ENCODE assay signal across 27 mouse cellular contexts in genomic region chr10:64096532-64096931, GRCm38 (mm10). TPM values are rescaled to one million over a fixed set of nuclear protein-coding genes. Genes with fewer than 3 reads are reported as not detected.
DNase-seq lines count a peak whose midpoint lies in the region; ATAC-seq and TF ChIP-seq lines count a peak whose summit lies in the region.
"Had no signal": no experiment of that assay in that cellular context is flagged by ENCODE, and none has a peak within 500 bp of the region (broad histone marks: within the 10 kb centered on the region; RNA-seq: fewer than 3 reads in every experiment).

No protein-coding gene starts in this region.

- no peak for ATAC-seq in forebrain, postnatal 0 days
- no peak for ATAC-seq in forebrain, embryonic 16.5 days
- no peak for ATAC-seq in intestine, postnatal 0 days
- no peak for ATAC-seq in intestine, embryonic 15.5 days
- ATAC-seq in lung, embryonic 14.5 days (ENCODE audit: insufficient read depth): no peak
- no peak for ATAC-seq in hindbrain, embryonic 13.5 days (ENCODE audit: low FRiP score)
- ATAC-seq: hindbrain, embryonic 16.5 days had no signal

- peak; percentile 30 for TF ChIP-seq CTCF in forebrain, postnatal 0 days (IDR thresholded peaks at IDR 0.05; ENCODE audit: low read depth)
- peak; percentile 20; the same call in 1 of the 2 replicates for TF ChIP-seq CTCF in intestine, postnatal 0 days (IDR thresholded peaks at IDR 0.05; ENCODE audit: low read depth)
- TF ChIP-seq CTCF in lung, embryonic 14.5 days (IDR thresholded peaks at IDR 0.05; ENCODE audit: low read depth): peak; percentile 29; the same call in 1 of the 2 replicates
- peak; percentile 40 for TF ChIP-seq CTCF in cortical plate, adult 2 months (IDR thresholded peaks at IDR 0.05; ENCODE audit: extremely low read depth, insufficient read depth, low read length)

- H3K9me3 ChIP-seq in forebrain, postnatal 0 days (ENCODE audit: low read length): no peaks in the 10 kb centered on the region
- no peaks in the 10 kb centered on the region for H3K9me3 ChIP-seq in forebrain, embryonic 16.5 days (ENCODE audit: control insufficient read depth, low read length)
- H3K9me3 ChIP-seq in intestine, postnatal 0 days (ENCODE audit: control insufficient read depth): no peaks in the 10 kb centered on the region
- H3K9me3 ChIP-seq in intestine, embryonic 15.5 days: no peaks in the 10 kb centered on the region
- H3K9me3 ChIP-seq in lung, embryonic 14.5 days (ENCODE audit: low read depth, low read length): no peaks in the 10 kb centered on the region
- no peaks in the 10 kb centered on the region for H3K9me3 ChIP-seq in hindbrain, embryonic 13.5 days
- H3K9me3 ChIP-seq: embryonic facial prominence, embryonic 10.5 days; forebrain, embryonic 10.5 days; heart, embryonic 12.5 days; limb, embryonic 13.5 days; stomach, embryonic 15.5 days had no signal

- H3K27ac ChIP-seq in forebrain, postnatal 0 days (ENCODE audit: low read depth, low read length): no peak overlapping the region
- no peak overlapping the region for H3K27ac ChIP-seq in forebrain, embryonic 16.5 days (ENCODE audit: low read length)
- no peak overlapping the region for H3K27ac ChIP-seq in intestine, postnatal 0 days (ENCODE audit: low read depth, low read length)
- H3K27ac ChIP-seq in intestine, embryonic 15.5 days: no peak overlapping the region
- H3K27ac ChIP-seq in lung, embryonic 14.5 days (ENCODE audit: low read depth): no peak overlapping the region
- no peak overlapping the region for H3K27ac ChIP-seq in cortical plate, adult 2 months (ENCODE audit: insufficient read depth, low read length)
- H3K27ac ChIP-seq in hindbrain, embryonic 13.5 days: no peak overlapping the region
- H3K27ac ChIP-seq: embryonic facial prominence, embryonic 10.5 days; forebrain, embryonic 10.5 days; limb, embryonic 13.5 days; liver, embryonic 14.5 days; stomach, embryonic 15.5 days had no signal

- H3K27me3 ChIP-seq in forebrain, postnatal 0 days (ENCODE audit: insufficient read depth, low read length): no peaks in the 10 kb centered on the region
- H3K27me3 ChIP-seq in forebrain, embryonic 16.5 days (replicated peaks; ENCODE audit: control insufficient read depth, insufficient read depth, low read length): no peaks in the 10 kb centered on the region
- no peaks in the 10 kb centered on the region for H3K27me3 ChIP-seq in intestine, postnatal 0 days (replicated peaks; ENCODE audit: control insufficient read depth, insufficient read depth, low read length)
- no peaks in the 10 kb centered on the region for H3K27me3 ChIP-seq in intestine, embryonic 15.5 days (replicated peaks)
- H3K27me3 ChIP-seq in lung, embryonic 14.5 days (ENCODE audit: insufficient read depth, low read length): no peaks in the 10 kb centered on the region
- no peaks in the 10 kb centered on the region for H3K27me3 ChIP-seq in hindbrain, embryonic 13.5 days
- H3K27me3 ChIP-seq: heart, embryonic 12.5 days; stomach, embryonic 15.5 days had no signal

- no peaks in the 10 kb centered on the region for H3K4me1 ChIP-seq in forebrain, postnatal 0 days (ENCODE audit: insufficient read depth)
- no peaks in the 10 kb centered on the region for H3K4me1 ChIP-seq in forebrain, embryonic 16.5 days (replicated peaks; ENCODE audit: control insufficient read depth, insufficient read depth, low read length)
- H3K4me1 ChIP-seq in intestine, postnatal 0 days (replicated peaks; ENCODE audit: control insufficient read depth, insufficient read depth, low read length): no peaks in the 10 kb centered on the region
- no peaks in the 10 kb centered on the region for H3K4me1 ChIP-seq in intestine, embryonic 15.5 days (replicated peaks)
- H3K4me1 ChIP-seq in lung, embryonic 14.5 days (ENCODE audit: insufficient read depth): no peaks in the 10 kb centered on the region
- no peaks in the 10 kb centered on the region for H3K4me1 ChIP-seq in cortical plate, adult 2 months (ENCODE audit: control insufficient read depth, insufficient read depth, low read length)
- H3K4me1 ChIP-seq in hindbrain, embryonic 13.5 days (replicated peaks): no peaks in the 10 kb centered on the region
- H3K4me1 ChIP-seq: embryonic facial prominence, embryonic 10.5 days; heart, embryonic 12.5 days; limb, embryonic 13.5 days; stomach, embryonic 15.5 days had no signal

- TF ChIP-seq POLR2A in cortical plate, adult 2 months (IDR thresholded peaks at IDR 0.05; ENCODE audit: extremely low read depth, insufficient read depth, low read length): no peak

- H3K9ac ChIP-seq in forebrain, postnatal 0 days: no peak overlapping the region
- H3K9ac ChIP-seq in forebrain, embryonic 16.5 days (replicated peaks; ENCODE audit: low read depth, low read length): no peak overlapping the region
- H3K9ac ChIP-seq in intestine, postnatal 0 days (ENCODE audit: low read depth, low read length): no peak overlapping the region
- H3K9ac ChIP-seq in intestine, embryonic 15.5 days: no peak overlapping the region
- no peak overlapping the region for H3K9ac ChIP-seq in lung, embryonic 14.5 days
- H3K9ac ChIP-seq in hindbrain, embryonic 13.5 days: no peak overlapping the region
- H3K9ac ChIP-seq: heart, embryonic 12.5 days; limb, embryonic 13.5 days; liver, embryonic 14.5 days; stomach, embryonic 15.5 days had no signal

- DNase-seq in forebrain, postnatal 0 days: no peak
- DNase-seq in lung, embryonic 14.5 days: no peak
- DNase-seq in lung, adult 18-20 months: no peak
- DNase-seq: cerebellum, adult 8-10 months; heart, postnatal 14 days; kidney, adult 11 months; kidney, postnatal 10 days; layer of hippocampus, postnatal 36 days; thymus, adult 18-20 months; thymus, postnatal 36 days had no signal

- no peak overlapping the region for H3K4me2 ChIP-seq in forebrain, postnatal 0 days (ENCODE audit: low read depth)
- H3K4me2 ChIP-seq in forebrain, embryonic 16.5 days (ENCODE audit: low read length): no peak overlapping the region
- no peak overlapping the region for H3K4me2 ChIP-seq in intestine, postnatal 0 days (replicated peaks; ENCODE audit: low read depth)
- H3K4me2 ChIP-seq in intestine, embryonic 15.5 days (replicated peaks): no peak overlapping the region
- no peak overlapping the region for H3K4me2 ChIP-seq in lung, embryonic 14.5 days
- no peak overlapping the region for H3K4me2 ChIP-seq in hindbrain, embryonic 13.5 days
- H3K4me2 ChIP-seq: heart, embryonic 12.5 days; limb, embryonic 13.5 days; midbrain, embryonic 11.5 days; stomach, embryonic 15.5 days had no signal

- H3K4me3 ChIP-seq in forebrain, postnatal 0 days (ENCODE audit: low read depth, low read length): no peak overlapping the region
- H3K4me3 ChIP-seq in forebrain, embryonic 16.5 days (replicated peaks; ENCODE audit: low read length): no peak overlapping the region
- H3K4me3 ChIP-seq in intestine, postnatal 0 days (ENCODE audit: low read depth, low read length): no peak overlapping the region
- H3K4me3 ChIP-seq in intestine, embryonic 15.5 days (replicated peaks): no peak overlapping the region
- no peak overlapping the region for H3K4me3 ChIP-seq in lung, embryonic 14.5 days (ENCODE audit: low read depth, low read length)
- no peak overlapping the region for H3K4me3 ChIP-seq in cortical plate, adult 2 months (ENCODE audit: insufficient read depth, low read length)
- no peak overlapping the region for H3K4me3 ChIP-seq in hindbrain, embryonic 13.5 days
- H3K4me3 ChIP-seq: embryonic facial prominence, embryonic 10.5 days; forebrain, embryonic 10.5 days; heart, embryonic 12.5 days; limb, embryonic 13.5 days; stomach, embryonic 15.5 days had no signal

- H3K36me3 ChIP-seq in forebrain, postnatal 0 days (ENCODE audit: insufficient read depth): no peaks in the 10 kb centered on the region
- no peaks in the 10 kb centered on the region for H3K36me3 ChIP-seq in forebrain, embryonic 16.5 days (ENCODE audit: control insufficient read depth, insufficient read depth)
- H3K36me3 ChIP-seq in intestine, postnatal 0 days (ENCODE audit: control insufficient read depth, insufficient read depth): no peaks in the 10 kb centered on the region
- H3K36me3 ChIP-seq in intestine, embryonic 15.5 days: no peaks in the 10 kb centered on the region
- no peaks in the 10 kb centered on the region for H3K36me3 ChIP-seq in lung, embryonic 14.5 days (ENCODE audit: insufficient read depth)
- no peaks in the 10 kb centered on the region for H3K36me3 ChIP-seq in hindbrain, embryonic 13.5 days
- H3K36me3 ChIP-seq: embryonic facial prominence, embryonic 10.5 days; forebrain, embryonic 10.5 days; heart, embryonic 12.5 days; limb, embryonic 13.5 days; stomach, embryonic 15.5 days had no signal

- 96% methylated on average over 1 of the region's 1 CpGs for WGBS in forebrain, postnatal 0 days
- 100% methylated on average over 1 of the region's 1 CpGs for WGBS in forebrain, embryonic 16.5 days
- 94% methylated on average over 1 of the region's 1 CpGs for WGBS in intestine, postnatal 0 days
- WGBS in intestine, embryonic 15.5 days: 97% methylated on average over 1 of the region's 1 CpGs
- 89% methylated on average over 1 of the region's 1 CpGs for WGBS in lung, embryonic 14.5 days
- WGBS in hindbrain, embryonic 13.5 days: 100% methylated on average over 1 of the region's 1 CpGs

RNA-seq across cellular contexts. Expression of gene Lrrtm3, which starts 6.5 kb away (rescaled TPM):
- 26.0 and 29.9 TPM in 2 replicates for total RNA-seq in forebrain, postnatal 0 days (2014; rRNA removed)
- polyA plus RNA-seq in forebrain, postnatal 0 days (2015; fragmentation: Nextera tagmentation; extraction: Ambion mirVana): 12.2 and 25.8 TPM in 2 replicates
- polyA plus RNA-seq in forebrain, embryonic 16.5 days (2015; fragmentation: Nextera tagmentation; extraction: Ambion mirVana): 22.4 and 35.9 TPM in 2 replicates
- polyA plus RNA-seq in intestine, postnatal 0 days (2015; fragmentation: Nextera tagmentation; extraction: Ambion mirVana): 1.4 and 1.6 TPM in 2 replicates
- 3.8 and 4.0 TPM in 2 replicates for polyA plus RNA-seq in intestine, embryonic 15.5 days (2015; fragmentation: Nextera tagmentation; extraction: Ambion mirVana)
- polyA plus RNA-seq in lung, embryonic 14.5 days (2014; fragmentation: Nextera tagmentation; extraction: Ambion mirVana): 2.6 and 3.3 TPM in 2 replicates
- polyA plus RNA-seq in cortical plate, adult 2 months (2012; rRNA removed): 40.9 and 45.1 TPM in 2 replicates
- polyA plus RNA-seq in hindbrain, embryonic 13.5 days (2015; fragmentation: Nextera tagmentation; extraction: Ambion mirVana): 27.7 and 28.0 TPM in 2 replicates
- total RNA-seq: ES-E14; granulocyte monocyte progenitor cell, adult 5-6 weeks; monocyte, adult 5-6 weeks; neutrophil, adult 5-6 weeks had no signal
